Mouse (Mus musculus) T-cell, adult 66 days (primary cell): Measurements from ENCODE around the gene Sugt1. TPM values are rescaled to one million over a fixed set of nuclear protein-coding genes. Genes with fewer than 3 reads are reported as not detected.

Source experiments
- total RNA-seq, 2 experiments: library from RNA; stranded (reverse); gene quantifications; 3 replicates in 1 of 2; 4 replicates in 1 of 2; pipeline ENCODE4 v1.2.4; 2023

The Sugt1 gene
- 10 to 100 TPM; 88.2 to 92.3 TPM for total RNA-seq

DNA sequence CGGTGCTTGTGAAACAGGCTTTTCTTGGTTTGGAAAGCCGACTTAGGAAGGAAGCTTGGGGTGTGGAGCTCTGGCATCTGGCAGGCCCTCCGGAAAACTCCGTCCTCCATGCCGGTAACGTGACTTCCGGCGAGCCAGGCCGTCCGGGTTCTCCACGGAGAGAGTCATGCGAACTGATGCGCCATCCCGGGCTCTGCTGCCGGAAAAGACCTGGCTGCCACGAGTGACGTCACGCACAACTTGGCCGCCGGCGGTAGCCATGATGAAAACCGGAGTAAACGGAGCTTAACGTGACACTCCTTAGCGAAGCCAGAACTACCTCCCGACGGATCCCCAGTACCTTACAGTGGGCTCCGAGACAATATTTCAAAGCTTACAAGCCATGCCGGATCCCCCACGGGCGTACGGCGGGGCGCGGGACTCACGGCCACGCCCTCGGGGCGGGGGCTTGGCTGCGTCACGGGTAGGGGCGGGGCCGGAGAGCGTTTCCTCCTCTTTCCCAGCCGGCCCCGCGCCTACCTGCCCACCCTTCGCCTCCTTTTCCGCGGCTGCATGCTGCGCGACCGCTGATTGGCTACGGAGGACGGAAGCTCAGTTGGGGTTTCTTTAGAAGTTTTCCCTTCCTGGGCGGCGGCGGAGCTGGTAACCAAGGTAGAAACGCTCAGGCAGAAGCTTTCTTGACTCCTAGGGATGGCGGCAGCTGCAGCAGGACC lies at the start of gene Sugt1:
Gene Sugt1 (plus strand): TSS at position 553 of the 713 bp plus-strand sequence.

DNA sequence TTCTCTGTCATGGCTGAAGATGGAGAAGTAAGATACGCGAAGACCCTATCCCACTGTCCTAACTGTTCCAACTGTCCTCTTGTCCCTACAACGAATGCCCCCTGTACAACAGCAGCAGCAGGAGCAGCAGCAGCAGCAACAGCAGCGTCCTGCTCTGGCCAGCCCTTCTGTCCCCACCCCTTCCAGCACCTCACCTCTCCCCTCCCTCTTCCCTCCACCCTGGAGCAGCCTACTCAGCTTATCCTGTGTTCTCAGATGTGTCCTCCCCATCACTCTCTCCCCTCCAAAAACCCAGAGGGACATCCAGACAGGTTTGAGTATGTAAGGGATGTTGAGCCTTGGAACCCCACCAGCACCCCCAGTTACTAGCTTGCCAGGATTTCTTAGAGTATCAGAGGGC lies 74.5 kb downstream of the Sugt1 start, which contains the start of gene Cnmd:
Gene Cnmd (minus strand): TSS at position 170 of the 400 bp plus-strand sequence.

Other genes starting within 250 kb of the Sugt1 start
- gene Naa16, start 196.9 kb upstream of the Sugt1 start, total RNA-seq, result 10 to 100 TPM; 51.0 to 67.4 TPM
- 1 to 10 TPM; 1.2 to 1.5 TPM for gene Mtrf1, start 189.9 kb upstream of the Sugt1 start, total RNA-seq
- 10 to 100 TPM in 1 of 2 experiments, 1 to 10 TPM in 1; 8.9 to 11.3 TPM for gene Kbtbd7, start 161.2 kb upstream of the Sugt1 start, total RNA-seq
- under 1 TPM; 0.27 to 0.47 TPM for gene Kbtbd6, start 135.9 kb upstream of the Sugt1 start, total RNA-seq
- 100 to 1,000 TPM; 188 to 191 TPM for gene Elf1, start 106.5 kb upstream of the Sugt1 start, total RNA-seq
- gene Wbp4, start 106.2 kb upstream of the Sugt1 start, total RNA-seq, result 10 to 100 TPM; 26.9 to 32.4 TPM
- not detected for gene Cnmd, start 74.5 kb downstream of the Sugt1 start, total RNA-seq
- not detected for gene Pcdh8, start 183.6 kb downstream of the Sugt1 start, total RNA-seq